Mouse (Mus musculus) cerebellum, postnatal 4 days (tissue): ENCODE measurements at regions not wholly inside any gene's neighbourhood (a gene's known extent, or its start where the extent isn't known, plus 50 kb on each side); places are given as distances from the start of the nearest gene placed in this dataset.

Experiments
- DNase-seq, 2 experiments: peaks; one replicate each; pipeline ENCODE4 v3.0.0; 2022; ENCODE audit warnings: low spot score in 2 of 2, mixed read lengths in 1 of 2

- no peak for DNase-seq
Measured at GRCm38 (mm10) chr10:98838926-98839679, 75.1 kb upstream of the Atp2b1 start.

- DNase-seq = no peak
Measured at GRCm38 (mm10) chr10:98839963-98840362, 74.2 kb upstream of the Atp2b1 start.

DNA sequence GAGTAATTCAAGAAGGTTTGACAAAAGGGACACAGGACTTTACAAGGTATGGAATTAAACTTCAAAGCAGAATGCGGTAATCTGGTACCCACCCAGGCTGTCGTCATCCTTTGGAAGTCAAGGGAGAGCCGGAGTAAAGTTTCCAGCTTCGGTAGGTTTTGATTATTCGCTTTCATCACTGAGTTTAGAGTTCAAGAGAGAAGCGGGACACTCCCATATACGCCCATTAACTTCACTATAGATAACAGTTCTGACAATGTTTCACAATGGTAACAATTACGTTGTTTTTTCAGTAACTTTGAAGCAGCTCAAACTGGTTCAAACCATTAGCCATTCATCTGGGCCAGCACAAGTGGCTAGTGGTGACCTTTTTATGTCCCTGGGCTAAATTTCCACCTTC lies 73.8 kb upstream of the Atp2b1 start:
- DNase-seq = no peak

- DNase-seq = no peak
Measured at GRCm38 (mm10) chr10:98840957-98841831, 73.0 kb upstream of the Atp2b1 start.

DNA sequence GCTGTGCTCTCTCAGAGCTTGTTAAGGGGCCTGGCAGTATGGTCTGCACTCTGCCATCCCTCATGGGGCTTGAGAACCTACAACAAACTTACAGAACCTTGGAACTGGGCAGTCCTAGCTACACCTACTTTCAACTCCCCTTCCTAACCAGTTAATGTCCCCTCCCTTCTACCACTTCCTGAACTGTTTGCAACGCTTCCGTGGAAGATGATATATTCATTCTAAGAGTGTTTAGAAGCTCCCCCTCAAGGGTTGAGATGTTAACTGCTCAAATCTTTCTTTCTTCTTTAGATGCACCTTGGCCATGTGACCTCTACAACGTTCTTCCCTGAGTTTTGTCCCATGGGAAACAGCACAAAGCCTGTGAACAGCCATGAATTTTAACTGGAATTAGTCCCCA lies 72.3 kb upstream of the Atp2b1 start:
- no peak for DNase-seq

- DNase-seq = no peak
Measured at GRCm38 (mm10) chr10:98842721-98843120, 71.5 kb upstream of the Atp2b1 start.

DNA sequence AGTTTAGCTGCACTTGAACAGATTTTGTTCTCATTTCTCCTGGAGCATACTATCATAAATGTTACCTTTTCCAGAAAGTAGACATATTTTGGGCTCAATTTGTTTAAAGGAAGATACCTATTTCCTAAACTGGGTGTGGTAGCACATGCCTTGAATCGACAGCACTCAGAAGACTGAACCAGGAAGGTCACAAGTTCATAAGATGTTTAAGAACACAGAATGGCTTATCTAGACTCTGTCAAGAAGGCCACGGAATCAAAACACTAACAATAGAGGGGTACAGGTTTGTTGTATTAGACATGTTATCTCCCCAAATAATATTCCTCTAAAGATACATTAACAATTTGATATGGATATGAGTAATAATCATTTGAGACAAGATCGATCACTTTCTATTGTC lies 64.4 kb upstream of the Atp2b1 start:
- DNase-seq = no peak

GRCm38 (mm10) chr10:98857395-98857794 lies 56.8 kb upstream of the Atp2b1 start:
- DNase-seq = no peak

DNA sequence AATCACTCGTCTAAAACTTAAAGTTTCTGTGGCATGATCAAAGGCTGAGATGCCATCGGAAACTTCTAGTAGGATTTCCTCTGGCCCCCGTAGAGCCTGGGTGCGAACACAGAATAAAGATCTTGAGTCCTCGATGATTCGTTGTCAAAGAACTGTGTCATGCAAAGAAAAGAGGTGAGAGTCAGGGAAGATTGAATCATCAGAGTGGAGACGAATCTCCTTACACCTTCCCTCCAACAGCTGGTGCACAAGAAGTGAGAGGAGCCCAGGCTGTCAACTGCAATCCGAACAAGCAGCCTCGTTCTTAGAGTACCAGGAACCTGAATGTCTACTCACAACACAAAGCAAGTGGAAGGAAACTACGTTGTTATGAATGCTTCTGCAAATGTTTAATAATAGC lies 52.7 kb upstream of the Atp2b1 start:
- no peak for DNase-seq

- DNase-seq = no peak
Measured at GRCm38 (mm10) chr10:98862712-98863111, 51.5 kb upstream of the Atp2b1 start.

DNA sequence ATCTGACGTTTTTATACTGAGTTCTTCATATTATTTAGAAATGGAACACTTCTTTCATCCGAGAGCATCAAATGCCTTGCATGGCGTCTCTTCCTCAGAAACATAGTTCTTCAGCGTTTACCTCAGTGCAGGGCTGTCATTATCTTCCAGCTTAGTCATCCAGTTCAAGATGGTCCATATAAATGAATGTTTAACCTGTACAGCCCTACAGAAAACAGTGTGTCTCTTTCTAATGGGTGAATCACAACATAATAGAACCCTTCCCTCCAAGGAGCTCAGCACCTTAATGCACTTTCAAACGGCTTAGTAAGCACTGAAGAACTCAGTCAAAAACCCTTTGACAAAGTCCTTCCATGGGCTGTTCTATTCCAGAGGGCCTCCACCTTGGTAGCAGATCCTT lies 49.8 kb upstream of the Atp2b1 start:
- no peak for DNase-seq
